Mouse (Mus musculus): ENCODE results near the gene Gm12166. TPM values are rescaled to one million over a fixed set of nuclear protein-coding genes. Genes with fewer than 3 reads are reported as not detected.

Gene Gm12166
- polyA plus RNA-seq, 1 experiment from 2014 or later = 9.0 TPM

GRCm38 (mm10) chr11:46069408-46070003 lies 17.4 kb upstream of the Gm12166 start:
- H3K27me3 ChIP-seq (ENCODE audit: control insufficient read depth, insufficient read depth, low read length) = no peaks in the 10 kb centered on the region
- 25% methylated on average over 17 of the region's 17 CpGs for WGBS (ENCODE audit: insufficient replicate concordance)
- no peak overlapping the region for H3K4me3 ChIP-seq (ENCODE audit: low read depth, low read length)
- peak; percentile 25; the same call in 1 of the 2 replicates for ATAC-seq (replicated peaks; ENCODE audit: insufficient number of reproducible peaks, low FRiP score, low TSS enrichment)
- peaks cover 62% of the 10 kb centered on the region for H3K4me1 ChIP-seq (ENCODE audit: control insufficient read depth, insufficient read depth, low read length)
- peaks cover 4% of the 10 kb centered on the region for H3K36me3 ChIP-seq (ENCODE audit: control insufficient read depth, insufficient read depth, low read length)
- peak overlapping the region; percentile 31 for H3K4me2 ChIP-seq
- no peaks in the 10 kb centered on the region for H3K9me3 ChIP-seq (replicated peaks; ENCODE audit: control insufficient read depth, low read length)
- peak overlapping the region; percentile 64 for H3K9ac ChIP-seq (ENCODE audit: low read depth, low read length)
- peak overlapping the region; percentile 97 for H3K27ac ChIP-seq (ENCODE audit: low read depth, low read length)

- H3K4me2 ChIP-seq = peak overlapping the region; percentile 16; the same call in 1 of the 2 replicates
- H3K27ac ChIP-seq (ENCODE audit: low read depth, low read length) = peak overlapping the region; percentile 97
- 25% methylated on average over 12 of the region's 12 CpGs for WGBS (ENCODE audit: insufficient replicate concordance)
- H3K9me3 ChIP-seq (replicated peaks; ENCODE audit: control insufficient read depth, low read length) = no peaks in the 10 kb centered on the region
- H3K4me3 ChIP-seq (ENCODE audit: low read depth, low read length) = no peak overlapping the region
- H3K27me3 ChIP-seq (ENCODE audit: control insufficient read depth, insufficient read depth, low read length) = no peaks in the 10 kb centered on the region
- peak overlapping the region; percentile 64 for H3K9ac ChIP-seq (ENCODE audit: low read depth, low read length)
- H3K36me3 ChIP-seq (ENCODE audit: control insufficient read depth, insufficient read depth, low read length) = peaks cover 4% of the 10 kb centered on the region
- H3K4me1 ChIP-seq (ENCODE audit: control insufficient read depth, insufficient read depth, low read length) = peaks cover 63% of the 10 kb centered on the region
- ATAC-seq (replicated peaks; ENCODE audit: insufficient number of reproducible peaks, low FRiP score, low TSS enrichment) = no peak
These were observed 16.8 kb upstream of the Gm12166 start for GRCm38 (mm10) chr11:46068756-46069407.

GRCm38 (mm10) chr11:46067371-46068060 lies 15.4 kb upstream of the Gm12166 start:
- H3K36me3 ChIP-seq (ENCODE audit: control insufficient read depth, insufficient read depth, low read length) = no peaks in the 10 kb centered on the region; the same call in none of the 2 replicates

GRCm38 (mm10) chr11:46065201-46066011 lies 13.3 kb upstream of the Gm12166 start:
- H3K27ac ChIP-seq (ENCODE audit: low read depth, low read length) = peak overlapping the region; percentile 70
- H3K4me3 ChIP-seq (ENCODE audit: low read depth, low read length) = no peak overlapping the region
- peaks cover 2% of the 10 kb centered on the region for H3K36me3 ChIP-seq (ENCODE audit: control insufficient read depth, insufficient read depth, low read length)
- WGBS (ENCODE audit: insufficient replicate concordance) = 40% methylated on average over 21 of the region's 21 CpGs
- no peaks in the 10 kb centered on the region for H3K9me3 ChIP-seq (replicated peaks; ENCODE audit: control insufficient read depth, low read length)
- peak overlapping the region; percentile 14 for H3K4me2 ChIP-seq
- H3K27me3 ChIP-seq (ENCODE audit: control insufficient read depth, insufficient read depth, low read length) = no peaks in the 10 kb centered on the region
- peak; percentile 75 for ATAC-seq (replicated peaks; ENCODE audit: insufficient number of reproducible peaks, low FRiP score, low TSS enrichment)
- H3K9ac ChIP-seq (ENCODE audit: low read depth, low read length) = peak overlapping the region; percentile 30; the same call in 1 of the 2 replicates
- peaks cover 54% of the 10 kb centered on the region for H3K4me1 ChIP-seq (ENCODE audit: control insufficient read depth, insufficient read depth, low read length)

More at GRCm38 (mm10) chr11:46067371-46068060, 15.4 kb upstream of the Gm12166 start:
- ATAC-seq (replicated peaks; ENCODE audit: insufficient number of reproducible peaks, low FRiP score, low TSS enrichment) = no peak
- peak overlapping the region; percentile 35; the same call in 1 of the 2 replicates for H3K27ac ChIP-seq (ENCODE audit: low read depth, low read length)
- H3K9ac ChIP-seq (ENCODE audit: low read depth, low read length) = no peak overlapping the region
- peaks cover 59% of the 10 kb centered on the region for H3K4me1 ChIP-seq (ENCODE audit: control insufficient read depth, insufficient read depth, low read length)
- no peak overlapping the region for H3K4me2 ChIP-seq
- H3K4me3 ChIP-seq (ENCODE audit: low read depth, low read length) = no peak overlapping the region
- no peaks in the 10 kb centered on the region for H3K9me3 ChIP-seq (replicated peaks; ENCODE audit: control insufficient read depth, low read length)
- H3K27me3 ChIP-seq (ENCODE audit: control insufficient read depth, insufficient read depth, low read length) = no peaks in the 10 kb centered on the region
- whole genome bisulfite sequencing (ENCODE audit: insufficient replicate concordance) = 87% methylated on average over 10 of the region's 10 CpGs

GRCm38 (mm10) chr11:46064767-46065166 lies 12.6 kb upstream of the Gm12166 start:
- no peak overlapping the region for H3K4me3 ChIP-seq (ENCODE audit: low read depth, low read length)
- no peak; the same call in 1 of the 2 replicates for ATAC-seq (replicated peaks; ENCODE audit: insufficient number of reproducible peaks, low FRiP score, low TSS enrichment)
- peaks cover 49% of the 10 kb centered on the region for H3K4me1 ChIP-seq (ENCODE audit: control insufficient read depth, insufficient read depth, low read length)
- 47% methylated on average over 8 of the region's 8 CpGs for WGBS (ENCODE audit: insufficient replicate concordance)
- H3K9me3 ChIP-seq (replicated peaks; ENCODE audit: control insufficient read depth, low read length) = no peaks in the 10 kb centered on the region
- peak overlapping the region; percentile 14 for H3K4me2 ChIP-seq
- peaks cover 2% of the 10 kb centered on the region for H3K36me3 ChIP-seq (ENCODE audit: control insufficient read depth, insufficient read depth, low read length)
- H3K27ac ChIP-seq (ENCODE audit: low read depth, low read length) = peak overlapping the region; percentile 70
- H3K27me3 ChIP-seq (ENCODE audit: control insufficient read depth, insufficient read depth, low read length) = no peaks in the 10 kb centered on the region
- H3K9ac ChIP-seq (ENCODE audit: low read depth, low read length) = peak overlapping the region; percentile 30; the same call in 1 of the 2 replicates

- no peaks in the 10 kb centered on the region for H3K9me3 ChIP-seq (replicated peaks; ENCODE audit: control insufficient read depth, low read length)
- no peaks in the 10 kb centered on the region for H3K27me3 ChIP-seq (ENCODE audit: control insufficient read depth, insufficient read depth, low read length)
- 48% methylated on average over 9 of the region's 9 CpGs for WGBS (ENCODE audit: insufficient replicate concordance)
- H3K36me3 ChIP-seq (ENCODE audit: control insufficient read depth, insufficient read depth, low read length) = peaks cover 2% of the 10 kb centered on the region
- peak overlapping the region; percentile 49; the same call in 1 of the 2 replicates for H3K9ac ChIP-seq (ENCODE audit: low read depth, low read length)
- ATAC-seq (replicated peaks; ENCODE audit: insufficient number of reproducible peaks, low FRiP score, low TSS enrichment) = no peak
- no peak overlapping the region for H3K4me2 ChIP-seq
- peaks cover 39% of the 10 kb centered on the region for H3K4me1 ChIP-seq (ENCODE audit: control insufficient read depth, insufficient read depth, low read length)
- peak overlapping the region; percentile 62 for H3K27ac ChIP-seq (ENCODE audit: low read depth, low read length)
- H3K4me3 ChIP-seq (ENCODE audit: low read depth, low read length) = no peak overlapping the region
These were observed 11.0 kb upstream of the Gm12166 start for GRCm38 (mm10) chr11:46062993-46063731.

GRCm38 (mm10) chr11:46062569-46062968 lies 10.4 kb upstream of the Gm12166 start:
- Histone ChIP-seq H3K27me3 (ENCODE audit: control insufficient read depth, insufficient read depth, low read length) (no peaks in the 10 kb centered on the region), H3K4me2 (no peak overlapping the region), H3K4me3 (ENCODE audit: low read depth, low read length) (no peak overlapping the region), H3K9me3 (replicated peaks; ENCODE audit: control insufficient read depth, low read length) (no peaks in the 10 kb centered on the region), H3K36me3 (ENCODE audit: control insufficient read depth, insufficient read depth, low read length) (peaks cover 2% of the 10 kb centered on the region), H3K9ac (ENCODE audit: low read depth, low read length) (no peak overlapping the region), H3K4me1 (ENCODE audit: control insufficient read depth, insufficient read depth, low read length) (peaks cover 44% of the 10 kb centered on the region), H3K27ac (ENCODE audit: low read depth, low read length) (peak overlapping the region; percentile 62; the same call in 1 of the 2 replicates)
- no peak for ATAC-seq (replicated peaks; ENCODE audit: insufficient number of reproducible peaks, low FRiP score, low TSS enrichment)
- 64% methylated on average over 4 of the region's 4 CpGs for WGBS (ENCODE audit: insufficient replicate concordance)
